14 mouse cellular contexts compared by ENCODE assay signal in the genomic region with DNA sequence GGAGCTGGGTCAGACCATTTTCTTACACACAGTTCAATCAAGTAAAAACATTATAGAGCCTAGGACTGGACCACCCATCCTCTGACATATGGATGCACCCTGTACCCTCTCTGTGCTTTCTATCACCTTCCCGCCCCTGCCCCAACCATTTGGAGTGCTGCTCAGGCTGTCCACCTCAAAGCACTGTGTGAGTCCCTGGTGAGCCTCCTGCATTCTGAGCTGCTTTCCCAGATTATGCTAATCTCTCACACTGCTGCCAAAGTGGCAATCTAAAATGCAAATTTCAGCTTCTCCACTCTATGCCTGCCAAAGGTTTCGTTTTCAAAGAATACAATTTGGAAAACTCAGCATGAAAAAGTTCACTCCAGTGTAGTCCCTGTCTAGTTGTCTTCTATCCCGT. TPM values are rescaled to one million over a fixed set of nuclear protein-coding genes. Genes with fewer than 3 reads are reported as not detected.
A peak's percentile ranks its signal among the peaks of the same experiment; 100 is the strongest.
DNase-seq lines count a peak whose midpoint lies in the region; ATAC-seq and TF ChIP-seq lines count a peak whose summit lies in the region.
"Had no signal": no experiment of that assay in that cellular context is flagged by ENCODE, and none has a peak within 500 bp of the region (broad histone marks: within the 10 kb centered on the region; RNA-seq: fewer than 3 reads in every experiment).

No protein-coding gene starts in this region.

- TF ChIP-seq POLR2A in brain, embryonic 14.5 days (IDR thresholded peaks at IDR 0.05; ENCODE audit: borderline replicate concordance, extremely low read depth, insufficient read depth, insufficient read length, poor library complexity, severe bottlenecking) = no peak

- no peaks in the 10 kb centered on the region for H3K27me3 ChIP-seq in hindbrain, embryonic 12.5 days
- no peaks in the 10 kb centered on the region for H3K27me3 ChIP-seq in hindbrain, embryonic 11.5 days (ENCODE audit: control insufficient read depth, insufficient read depth, low read length)
- no peaks in the 10 kb centered on the region for H3K27me3 ChIP-seq in forebrain, embryonic 14.5 days (replicated peaks; ENCODE audit: control insufficient read depth, insufficient read depth, low read length)
- no peaks in the 10 kb centered on the region for H3K27me3 ChIP-seq in midbrain, embryonic 13.5 days
- H3K27me3 ChIP-seq: limb, embryonic 13.5 days had no signal

- no peak for DNase-seq in hindbrain, embryonic 11.5 days (ENCODE audit: low spot score)
- DNase-seq in brain, embryonic 14.5 days (ENCODE audit: low read depth) = peak; percentile 91
- DNase-seq in forebrain, embryonic 14.5 days (ENCODE audit: low spot score) = peak; percentile 88
- no peak for DNase-seq in thymus, postnatal 0 days (ENCODE audit: low spot score)
- no peak for DNase-seq in lung, postnatal 14 days
- DNase-seq in layer of hippocampus, adult 11-12 months (ENCODE audit: low spot score) = no peak
- DNase-seq: gastrocnemius, postnatal 25 days; layer of hippocampus, adult 9-11 months; lung, adult 18-20 months had no signal

- WGBS in hindbrain, embryonic 12.5 days = 32% methylated on average over 3 of the region's 3 CpGs
- 29% methylated on average over 3 of the region's 3 CpGs for WGBS in hindbrain, embryonic 11.5 days
- 5% methylated on average over 3 of the region's 3 CpGs for WGBS in forebrain, embryonic 14.5 days
- 6% methylated on average over 3 of the region's 3 CpGs for WGBS in midbrain, embryonic 13.5 days

- 0 out of 2 replicates have a peak overlapping the region, but pooled peaks have one; percentile 5 for H3K27ac ChIP-seq in hindbrain, embryonic 12.5 days
- no peak overlapping the region for H3K27ac ChIP-seq in hindbrain, embryonic 11.5 days (ENCODE audit: low read depth, low read length)
- peak overlapping the region; percentile 74; the same call in 1 of the 2 replicates for H3K27ac ChIP-seq in forebrain, embryonic 14.5 days (ENCODE audit: low read depth, low read length)
- H3K27ac ChIP-seq in midbrain, embryonic 13.5 days = peak overlapping the region; percentile 68
- H3K27ac ChIP-seq: embryonic facial prominence, embryonic 10.5 days; limb, embryonic 13.5 days had no signal

- peaks cover 22% of the 10 kb centered on the region for H3K4me1 ChIP-seq in hindbrain, embryonic 12.5 days
- H3K4me1 ChIP-seq in hindbrain, embryonic 11.5 days (replicated peaks; ENCODE audit: control insufficient read depth, insufficient read depth, low read length) = no peaks in the 10 kb centered on the region; the same call in 1 of the 2 replicates
- peaks cover 25% of the 10 kb centered on the region for H3K4me1 ChIP-seq in forebrain, embryonic 14.5 days (ENCODE audit: control insufficient read depth, insufficient read depth, low read length)
- H3K4me1 ChIP-seq in midbrain, embryonic 13.5 days (replicated peaks) = peaks cover 38% of the 10 kb centered on the region

- H3K4me2 ChIP-seq in hindbrain, embryonic 12.5 days (replicated peaks) = no peak overlapping the region; the same call in 1 of the 2 replicates
- no peak overlapping the region for H3K4me2 ChIP-seq in hindbrain, embryonic 11.5 days (replicated peaks; ENCODE audit: low read depth, low read length)
- H3K4me2 ChIP-seq in forebrain, embryonic 14.5 days (ENCODE audit: low read length) = peak overlapping the region; percentile 43
- peak overlapping the region; percentile 40 for H3K4me2 ChIP-seq in midbrain, embryonic 13.5 days (replicated peaks)
- H3K4me2 ChIP-seq: limb, embryonic 13.5 days had no signal

- H3K4me3 ChIP-seq in hindbrain, embryonic 12.5 days = no peak overlapping the region
- no peak overlapping the region for H3K4me3 ChIP-seq in hindbrain, embryonic 11.5 days (ENCODE audit: low read depth, low read length)
- no peak overlapping the region for H3K4me3 ChIP-seq in forebrain, embryonic 14.5 days (ENCODE audit: low read depth, low read length)
- no peak overlapping the region; the same call in 1 of the 2 replicates for H3K4me3 ChIP-seq in midbrain, embryonic 13.5 days (replicated peaks)
- H3K4me3 ChIP-seq: embryonic facial prominence, embryonic 10.5 days; limb, embryonic 13.5 days had no signal

- H3K9ac ChIP-seq in hindbrain, embryonic 12.5 days = no peak overlapping the region
- H3K9ac ChIP-seq in hindbrain, embryonic 11.5 days (ENCODE audit: low read depth, low read length) = no peak overlapping the region
- no peak overlapping the region for H3K9ac ChIP-seq in forebrain, embryonic 14.5 days (ENCODE audit: low read length)
- H3K9ac ChIP-seq in midbrain, embryonic 13.5 days (replicated peaks) = no peak overlapping the region
- H3K9ac ChIP-seq: limb, embryonic 13.5 days had no signal

- peak; percentile 74 for ATAC-seq in hindbrain, embryonic 12.5 days (ENCODE audit: low FRiP score)
- ATAC-seq in hindbrain, embryonic 11.5 days (ENCODE audit: low FRiP score) = no peak
- peak; percentile 88 for ATAC-seq in forebrain, embryonic 14.5 days
- ATAC-seq in midbrain, embryonic 13.5 days = peak; percentile 78
- ATAC-seq: activated CD4-positive, CD25-positive, alpha-beta regulatory T cell, adult 4 months had no signal

- TF ChIP-seq CTCF in brain, embryonic 14.5 days (IDR thresholded peaks at IDR 0.05; ENCODE audit: borderline replicate concordance, extremely low read depth, insufficient read depth, insufficient read length) = no peak

- H3K9me3 ChIP-seq in hindbrain, embryonic 12.5 days (replicated peaks) = no peaks in the 10 kb centered on the region
- no peaks in the 10 kb centered on the region for H3K9me3 ChIP-seq in hindbrain, embryonic 11.5 days (ENCODE audit: control insufficient read depth, low read length)
- no peaks in the 10 kb centered on the region for H3K9me3 ChIP-seq in forebrain, embryonic 14.5 days (replicated peaks; ENCODE audit: control insufficient read depth, low read length)
- H3K9me3 ChIP-seq in midbrain, embryonic 13.5 days = no peaks in the 10 kb centered on the region
- H3K9me3 ChIP-seq: embryonic facial prominence, embryonic 10.5 days; limb, embryonic 13.5 days had no signal

- H3K36me3 ChIP-seq in hindbrain, embryonic 12.5 days = no peaks in the 10 kb centered on the region
- no peaks in the 10 kb centered on the region for H3K36me3 ChIP-seq in hindbrain, embryonic 11.5 days (ENCODE audit: control insufficient read depth, insufficient read depth, low read length)
- no peaks in the 10 kb centered on the region for H3K36me3 ChIP-seq in forebrain, embryonic 14.5 days (ENCODE audit: control insufficient read depth, insufficient read depth, low read length)
- no peaks in the 10 kb centered on the region for H3K36me3 ChIP-seq in midbrain, embryonic 13.5 days
- H3K36me3 ChIP-seq: embryonic facial prominence, embryonic 10.5 days; limb, embryonic 13.5 days had no signal

RNA-seq across cellular contexts. Expression of a gene that starts 14.5 kb away (rescaled TPM):
- 17.9 and 20.8 TPM in 2 replicates for polyA plus RNA-seq in hindbrain, embryonic 12.5 days (2016; fragmentation: Nextera tagmentation; extraction: Ambion mirVana)
- 15.0 and 15.1 TPM in 2 replicates for polyA plus RNA-seq in hindbrain, embryonic 11.5 days (2014; fragmentation: Nextera tagmentation; extraction: Ambion mirVana)
- polyA plus RNA-seq in brain, embryonic 14.5 days (2012; rRNA removed) = 38.7 and 47.3 TPM in 2 replicates
- polyA plus RNA-seq in forebrain, embryonic 14.5 days (2014; fragmentation: Nextera tagmentation; extraction: Ambion mirVana) = 15.5 and 17.9 TPM in 2 replicates
- polyA plus RNA-seq in midbrain, embryonic 13.5 days (2015; fragmentation: Nextera tagmentation; extraction: Ambion mirVana) = 13.2 and 16.5 TPM in 2 replicates
- polyA plus RNA-seq in thymus, postnatal 0 days (2015; fragmentation: Nextera tagmentation; extraction: Ambion mirVana) = 6.4 and 9.5 TPM in 2 replicates

Comparison
In these comparisons a context has a peak if more than half of its experiments do, and no peak if none do; other contexts are left out.
1. H3K4me2 ChIP-seq: peak in forebrain, embryonic 14.5 days (single experiment) and midbrain, embryonic 13.5 days (single experiment); none in hindbrain, embryonic 12.5 days (single experiment) and hindbrain, embryonic 11.5 days (single experiment).
2. DNase-seq: peak in brain, embryonic 14.5 days (single experiment) and forebrain, embryonic 14.5 days (single experiment); none in hindbrain, embryonic 11.5 days (single experiment), thymus, postnatal 0 days (single experiment), lung, postnatal 14 days (single experiment) and layer of hippocampus, adult 11-12 months (single experiment).